Mouse (Mus musculus) E14TG2a.4 (cell line): ENCODE results near the gene Tbc1d16.

Experiments
- CTCF ChIP-seq: conservative IDR thresholded peaks from 2 replicates; pipeline ENCODE4 v1.5.1; 2014; ENCODE audit warnings: low read length
- NANOG ChIP-seq: IDR thresholded peaks from 2 replicates; pipeline ENCODE4 v1.6.1; 2014; ENCODE audit warnings: borderline replicate concordance, low read length, mixed read lengths
- POU5F1 ChIP-seq: IDR thresholded peaks from 2 replicates; pipeline ENCODE4 v1.6.1; 2014; ENCODE audit warnings: low read length, borderline replicate concordance

- TF ChIP-seq CTCF (no peak), POU5F1 (no peak), NANOG (no peak)
Measured at GRCm38 (mm10) chr11:119178317-119178716, 50.0 kb downstream of the Tbc1d16 start.
